Mouse (Mus musculus) lung, adult 2 months (tissue): Measurements from ENCODE around the gene Raet1e.
"Not testable (repeated sequence)": the region's sequence is repeated elsewhere in the genome, so short reads cannot be mapped to it uniquely, and the experiment has no call there.

Source experiments
- CTCF ChIP-seq: fragments of 200-500 bp; IDR thresholded peaks from 2 replicates; pipeline ENCODE4 v1.5.1; 2011; ENCODE audit warnings: mild to moderate bottlenecking, low read length, control low read depth; ENCODE audit not compliant: insufficient read depth
- POLR2A ChIP-seq: fragments of 200-500 bp; IDR thresholded peaks from 2 replicates; pipeline ENCODE4 v1.6.1; 2011; ENCODE audit warnings: low read depth, mild to moderate bottlenecking, control low read depth, low read length, borderline replicate concordance; ENCODE audit errors: extremely low read depth

DNA sequence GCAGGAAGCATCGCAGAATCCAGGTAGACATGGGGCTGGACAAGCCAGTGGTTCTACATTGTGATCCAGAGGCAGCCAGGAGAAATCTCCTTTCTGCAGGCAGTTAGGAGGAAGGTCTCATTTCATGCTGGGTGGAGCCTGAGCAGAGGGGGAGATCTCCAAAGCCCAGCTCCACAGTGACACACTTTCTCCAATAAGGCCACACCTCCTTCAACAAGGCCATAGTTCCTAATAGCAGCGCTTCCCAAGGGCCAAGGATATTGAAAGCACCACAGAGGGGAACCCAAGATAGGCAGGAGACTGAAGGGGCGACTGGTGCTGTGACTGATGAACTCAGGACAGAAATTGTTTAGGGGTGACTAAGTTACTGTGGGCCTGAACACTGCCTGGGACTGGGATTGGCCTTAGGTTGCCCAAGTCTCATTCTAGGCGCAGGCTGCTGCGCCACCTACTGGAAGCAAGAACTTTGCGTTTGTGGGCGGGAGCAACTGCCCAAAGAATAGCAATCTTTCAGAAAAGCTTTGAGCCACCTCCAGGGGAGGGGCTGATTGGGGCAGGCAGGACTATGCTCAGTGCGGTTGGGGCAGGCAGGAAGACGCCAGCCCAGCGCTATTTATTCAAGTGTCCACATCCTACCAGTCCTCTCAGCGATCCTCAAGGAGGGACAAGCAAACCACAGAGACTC, 53.8 kb downstream of the Raet1e start:
- TF ChIP-seq CTCF = peak; percentile 42
- not testable (repeated sequence) for TF ChIP-seq POLR2A
